Mouse (Mus musculus): ENCODE measurements around the gene Pacs1.
"Not testable (repeated sequence)": the region's sequence is repeated elsewhere in the genome, so short reads cannot be mapped to it uniquely, and the experiment has no call there.

DNA sequence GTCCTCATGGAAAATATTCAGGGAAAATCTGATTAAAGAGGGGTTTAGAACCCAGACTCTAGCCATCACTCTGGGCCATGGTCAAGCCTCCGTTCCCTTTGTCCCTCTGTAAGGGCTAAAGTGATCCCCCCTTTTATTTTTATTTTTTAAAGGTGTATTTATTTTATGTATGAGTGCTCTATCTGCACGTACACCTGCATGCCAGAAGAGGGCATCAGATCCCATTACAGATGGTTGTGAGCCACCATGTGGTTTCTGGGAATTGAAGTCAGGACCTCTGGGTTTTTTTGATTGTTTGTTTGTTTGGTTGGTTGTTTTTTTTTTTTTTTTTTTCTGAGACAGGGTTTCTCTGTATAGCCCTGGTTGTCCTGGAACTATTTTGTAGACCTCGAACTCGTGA, 186.4 kb downstream of the Pacs1 start:
- TF ChIP-seq CTCF (IDR thresholded peaks at IDR 0.05; ENCODE audit: low read depth), result peak; percentile 34
- not testable (repeated sequence) for TF ChIP-seq EP300 (IDR thresholded peaks at IDR 0.05; ENCODE audit: low read depth)

Data from liver, embryonic 14.5 days (tissue).